Comparison of ENCODE assay signal across 24 mouse cellular contexts in genomic region chr1:59355440-59355839, GRCm38 (mm10).
DNase-seq lines count a peak whose midpoint lies in the region; ATAC-seq and TF ChIP-seq lines count a peak whose summit lies in the region.
"Had no signal": no experiment of that assay in that cellular context is flagged by ENCODE, and none has a peak within 500 bp of the region (broad histone marks: within the 10 kb centered on the region; RNA-seq: fewer than 3 reads in every experiment).

No protein-coding gene starts in this region.

- H3K27me3 ChIP-seq in CH12.LX (replicated peaks): no peaks in the 10 kb centered on the region
- H3K27me3 ChIP-seq in liver, embryonic 16.5 days (ENCODE audit: control insufficient read depth, insufficient read depth, low read depth, low read length): no peaks in the 10 kb centered on the region
- H3K27me3 ChIP-seq: embryonic facial prominence, embryonic 12.5 days; hindbrain, embryonic 15.5 days; limb, embryonic 12.5 days; neural tube, embryonic 15.5 days had no signal

- no peak overlapping the region for H3K4me2 ChIP-seq in CH12.LX (ENCODE audit: insufficient read depth, low read depth, poor library complexity, severe bottlenecking)
- H3K4me2 ChIP-seq in liver, embryonic 16.5 days (ENCODE audit: low read depth, low read length): 0 out of 2 replicates have a peak overlapping the region, but pooled peaks have one; percentile 13
- H3K4me2 ChIP-seq: embryonic facial prominence, embryonic 12.5 days; heart, embryonic 11.5 days; hindbrain, embryonic 15.5 days; limb, embryonic 12.5 days; lung, embryonic 14.5 days; neural tube, embryonic 15.5 days had no signal

- ATAC-seq in liver, embryonic 16.5 days (ENCODE audit: low read depth): peak; percentile 45; the same call in 1 of the 2 replicates
- ATAC-seq: activated CD4-positive, CD25-positive, alpha-beta regulatory T cell, adult 4 months; forebrain, postnatal 0 days had no signal

- in situ Hi-C loops in CH12.LX (cut with MboI; ENCODE audit: low pct_ligation_motif_present, low pct_unique_long_range_greater_than_20kb, low sequenced_read_pairs): no loop called here

- H3K4me3 ChIP-seq in CH12.LX (replicated peaks in 1 of 3; ENCODE audit: low read depth in 2 of 3, low read length in 2 of 3, poor library complexity in 1 of 3): no peak overlapping the region
- no peak overlapping the region for H3K4me3 ChIP-seq in liver, embryonic 16.5 days (ENCODE audit: low read depth, low read length)
- H3K4me3 ChIP-seq: embryonic facial prominence, embryonic 12.5 days; hindbrain, embryonic 15.5 days; limb, embryonic 12.5 days; neural tube, embryonic 15.5 days had no signal

- DNase-seq in CH12.LX (ENCODE audit: extremely low read depth) (peak; percentile 7), MEL-GATA-1-ER (ENCODE audit: extremely low read depth, low read depth) (peak; percentile 80), liver (peak; percentile 53)
- no peak for DNase-seq in ovary, postnatal 36 days (ENCODE audit: low spot score)
- no peak for DNase-seq in frontal cortex, postnatal 10 days (ENCODE audit: low spot score in 2 of 2)
- DNase-seq in spleen, postnatal 14 days (ENCODE audit: low spot score in 2 of 2): no peak
- DNase-seq in lung, adult 18-20 months: no peak
- DNase-seq: adrenal gland, adult 8-10 months; cerebellum, adult 11 months; cerebellum, postnatal 10 days; forebrain, postnatal 0 days; gastrocnemius, postnatal 25 days; kidney, adult 2 months; kidney, postnatal 10 days; lung, embryonic 14.5 days; right cerebral cortex, postnatal 14 days; spleen, adult 18-20 months had no signal

- dilution Hi-C loops in CH12.LX (cut with MboI; ENCODE audit: extremely low pct_ligation_motif_present, extremely low pct_unique_long_range_greater_than_20kb, low sequenced_read_pairs): no loop called here

- no peak for TF ChIP-seq RAD21 in CH12.LX (IDR thresholded peaks at IDR 0.05; ENCODE audit: low read depth, low read length)

- no peaks in the 10 kb centered on the region for H3K4me1 ChIP-seq in CH12.LX (ENCODE audit: control insufficient read depth in 1 of 2, insufficient read depth in 2 of 2)
- no peaks in the 10 kb centered on the region for H3K4me1 ChIP-seq in liver, embryonic 16.5 days (ENCODE audit: control insufficient read depth, low read depth, low read length)
- H3K4me1 ChIP-seq: embryonic facial prominence, embryonic 12.5 days; hindbrain, embryonic 15.5 days; limb, embryonic 12.5 days; neural tube, embryonic 15.5 days had no signal

- no peak for TF ChIP-seq CTCF in CH12.LX (conservative IDR thresholded peaks at IDR 0.05 in 1 of 2, IDR thresholded peaks at IDR 0.05 in 1 of 2; ENCODE audit: low read depth in 2 of 2, low read length in 2 of 2)

- H3K27ac ChIP-seq in CH12.LX (ENCODE audit: insufficient read depth, low read depth): no peak overlapping the region
- no peak overlapping the region for H3K27ac ChIP-seq in liver, embryonic 16.5 days (ENCODE audit: low read length)
- H3K27ac ChIP-seq: embryonic facial prominence, embryonic 12.5 days; hindbrain, embryonic 15.5 days; limb, embryonic 12.5 days; neural tube, embryonic 15.5 days had no signal

- H3K9me3 ChIP-seq in CH12.LX (replicated peaks; ENCODE audit: low read length): no peaks in the 10 kb centered on the region
- no peaks in the 10 kb centered on the region for H3K9me3 ChIP-seq in liver, embryonic 16.5 days (replicated peaks; ENCODE audit: control insufficient read depth, low read length)
- H3K9me3 ChIP-seq: embryonic facial prominence, embryonic 12.5 days; hindbrain, embryonic 15.5 days; limb, embryonic 12.5 days; neural tube, embryonic 15.5 days had no signal

- H3K36me3 ChIP-seq in CH12.LX (replicated peaks in 1 of 2; ENCODE audit: control insufficient read depth in 1 of 2, insufficient read depth in 1 of 2, low read length in 1 of 2): no peaks in the 10 kb centered on the region
- H3K36me3 ChIP-seq in liver, embryonic 16.5 days (ENCODE audit: control insufficient read depth, insufficient read depth): no peaks in the 10 kb centered on the region
- H3K36me3 ChIP-seq: embryonic facial prominence, embryonic 12.5 days; hindbrain, embryonic 15.5 days; limb, embryonic 12.5 days; neural tube, embryonic 15.5 days had no signal

- no peaks in the 10 kb centered on the region for H3K79me2 ChIP-seq in CH12.LX (replicated peaks; ENCODE audit: control insufficient read depth, extremely low read depth, insufficient read depth, poor library complexity, severe bottlenecking)

- no peak for TF ChIP-seq POLR2A in CH12.LX (IDR thresholded peaks at IDR 0.05; ENCODE audit: low read depth, low read length)

- no peak overlapping the region for H3K9ac ChIP-seq in CH12.LX (ENCODE audit: insufficient read depth, low read depth)
- H3K9ac ChIP-seq in liver, embryonic 16.5 days (ENCODE audit: low read depth, low read length): no peak overlapping the region
- H3K9ac ChIP-seq: embryonic facial prominence, embryonic 12.5 days; forebrain, postnatal 0 days; hindbrain, embryonic 15.5 days; limb, embryonic 12.5 days; lung, embryonic 14.5 days; neural tube, embryonic 15.5 days had no signal

- WGBS in liver, embryonic 16.5 days (ENCODE audit: insufficient replicate concordance): 30% methylated on average over 9 of the region's 9 CpGs

- TF ChIP-seq EP300 in CH12.LX (IDR thresholded peaks at IDR 0.05; ENCODE audit: low read length): no peak

TF ChIP-seq in CH12.LX, 34 proteins besides CTCF, POLR2A, EP300 and RAD21:
- TF ChIP-seq CHD2 (IDR thresholded peaks at IDR 0.05; ENCODE audit: low read length) (no peak), MYC (IDR thresholded peaks at IDR 0.05; ENCODE audit: low read depth, low read length) (no peak), ZKSCAN1 (IDR thresholded peaks at IDR 0.05; ENCODE audit: borderline replicate concordance, low read depth, low read length) (no peak), BHLHE40 (IDR thresholded peaks at IDR 0.05; ENCODE audit: low read depth, low read length) (no peak), SMC3 (IDR thresholded peaks at IDR 0.05; ENCODE audit: low read depth, low read length) (no peak), E2F4 (IDR thresholded peaks at IDR 0.05; ENCODE audit: insufficient replicate concordance, low read depth, low read length) (no peak), USF2 (conservative IDR thresholded peaks at IDR 0.05; ENCODE audit: low read depth, low read length) (no peak), NELFE (IDR thresholded peaks at IDR 0.05; ENCODE audit: low read depth, low read length) (no peak), UBTF (IDR thresholded peaks at IDR 0.05; ENCODE audit: low read depth, low read length) (no peak), IRF4 (IDR thresholded peaks at IDR 0.05; ENCODE audit: low read depth, low read length) (no peak), MAX (IDR thresholded peaks at IDR 0.05; ENCODE audit: low read length) (no peak), JUN (IDR thresholded peaks at IDR 0.05; ENCODE audit: insufficient read depth, low read depth, low read length) (no peak), ZMIZ1 (IDR thresholded peaks at IDR 0.05; ENCODE audit: low read depth, low read length) (no peak), RCOR1 (conservative IDR thresholded peaks at IDR 0.05; ENCODE audit: low read depth, low read length) (no peak), SIN3A (IDR thresholded peaks at IDR 0.05; ENCODE audit: low read length) (no peak), ZC3H11A (IDR thresholded peaks at IDR 0.05; ENCODE audit: low read depth, low read length) (no peak), USF1 (IDR thresholded peaks at IDR 0.05; ENCODE audit: low read depth, low read length) (no peak)

Comparison
In these comparisons a context has a peak if more than half of its experiments do, and no peak if none do; other contexts are left out.
1. DNase-seq: peak in CH12.LX (single experiment), MEL-GATA-1-ER (single experiment) and liver (single experiment); none in ovary, postnatal 36 days (single experiment), frontal cortex, postnatal 10 days (0 of 2), spleen, postnatal 14 days (0 of 2) and lung, adult 18-20 months (0 of 2).